Mouse (Mus musculus) lung, adult 18-20 months (tissue): ENCODE data around the gene Thsd4.

Source experiments
- DNase-seq, 2 experiments: peaks; one replicate each; pipeline ENCODE4 v3.0.0; 2022; ENCODE audit warnings: mixed read lengths in 2 of 2

Thsd4 gene

GRCm38 (mm10) chr9:60053117-60053516 is 468.7 kb downstream of the Thsd4 start:
- no peak for DNase-seq

- DNase-seq, result no peak
Measured at GRCm38 (mm10) chr9:60052415-60052814, 469.4 kb downstream of the Thsd4 start.

GRCm38 (mm10) chr9:60043175-60043574 is 478.7 kb downstream of the Thsd4 start:
- DNase-seq, result no peak

GRCm38 (mm10) chr9:60034883-60035282 is 487.0 kb downstream of the Thsd4 start:
- DNase-seq, result no peak

GRCm38 (mm10) chr9:60027234-60027633 is 494.6 kb downstream of the Thsd4 start:
- no peak for DNase-seq

GRCm38 (mm10) chr9:60026795-60027194 is 495.1 kb downstream of the Thsd4 start:
- no peak for DNase-seq

- no peak for DNase-seq
Measured at GRCm38 (mm10) chr9:60025919-60026318, 495.9 kb downstream of the Thsd4 start.

- no peak for DNase-seq
Measured at GRCm38 (mm10) chr9:60024971-60025370, 496.9 kb downstream of the Thsd4 start.

GRCm38 (mm10) chr9:60024545-60024944 is 497.3 kb downstream of the Thsd4 start:
- DNase-seq, result no peak

- peak; percentile 60 to 65 for DNase-seq
Measured at GRCm38 (mm10) chr9:60022331-60022730, 499.5 kb downstream of the Thsd4 start.

- DNase-seq, result no peak
Measured at GRCm38 (mm10) chr9:60020444-60020843, 501.4 kb downstream of the Thsd4 start.

GRCm38 (mm10) chr9:60010285-60010684 is 511.6 kb downstream of the Thsd4 start:
- no peak for DNase-seq

- DNase-seq, result no peak
Measured at GRCm38 (mm10) chr9:60008936-60009335, 512.9 kb downstream of the Thsd4 start.

GRCm38 (mm10) chr9:60002323-60002722 is 519.5 kb downstream of the Thsd4 start:
- DNase-seq, result no peak

- DNase-seq, result no peak
Measured at GRCm38 (mm10) chr9:60001444-60001843, 520.4 kb downstream of the Thsd4 start.

GRCm38 (mm10) chr9:59997725-59998124 is 524.1 kb downstream of the Thsd4 start:
- no peak for DNase-seq

GRCm38 (mm10) chr9:59991407-59991806 is 530.4 kb downstream of the Thsd4 start:
- no peak for DNase-seq

- peak; percentile 30 to 38 for DNase-seq
Measured at GRCm38 (mm10) chr9:59989864-59990263, 532.0 kb downstream of the Thsd4 start.

- no peak for DNase-seq
Measured at GRCm38 (mm10) chr9:59985900-59986572, 535.8 kb downstream of the Thsd4 start.

GRCm38 (mm10) chr9:59981116-59981515 is 540.7 kb downstream of the Thsd4 start:
- no peak for DNase-seq

GRCm38 (mm10) chr9:59971263-59971662 is 550.6 kb downstream of the Thsd4 start:
- no peak for DNase-seq

- DNase-seq, result peak; percentile 22 to 47
Measured at GRCm38 (mm10) chr9:59969383-59969782, 552.5 kb downstream of the Thsd4 start.

- no peak for DNase-seq
Measured at GRCm38 (mm10) chr9:59965046-59965445, 556.8 kb downstream of the Thsd4 start.

- DNase-seq, result peak; percentile 73 to 85
Measured at GRCm38 (mm10) chr9:59964367-59964766, 557.5 kb downstream of the Thsd4 start.
